Mouse (Mus musculus) CH12.LX (cell line): ENCODE measurements around the gene Upf1. TPM values are rescaled to one million over a fixed set of nuclear protein-coding genes. Genes with fewer than 3 reads are reported as not detected.

ENCODE experiments used
- DNase-seq: peaks from one replicate; pipeline ENCODE4 v3.0.0-alpha.2; 2013; ENCODE audit errors: extremely low read depth
- H3K27ac ChIP-seq: 2 replicates; pipeline ENCODE4 v1.5.1; 2012; ENCODE audit warnings: low read depth, mild to moderate bottlenecking, control low read depth, moderate library complexity; ENCODE audit not compliant: insufficient read depth
- H3K27me3 ChIP-seq: replicated peaks from 2 replicates; pipeline ENCODE3; 2012; ENCODE audit warnings: inconsistent platforms
- H3K36me3 ChIP-seq, 2 experiments: replicated peaks in 1 of 2; 2 replicates each; pipeline versions ENCODE3 to v1.6.1; 2012; ENCODE audit warnings: inconsistent platforms in 1 of 2, low read length in 1 of 2, mild to moderate bottlenecking in 1 of 2, mixed read lengths in 1 of 2, moderate library complexity in 1 of 2; ENCODE audit not compliant: control insufficient read depth in 1 of 2, insufficient read depth in 1 of 2
- H3K4me1 ChIP-seq, 2 experiments: 2 replicates each; pipeline ENCODE4 v1.6.1; 2012; ENCODE audit warnings: inconsistent platforms in 1 of 2, moderate library complexity in 1 of 2; ENCODE audit not compliant: insufficient read depth in 2 of 2, control insufficient read depth in 1 of 2
- H3K4me2 ChIP-seq: 2 replicates; pipeline ENCODE4 v1.6.1; 2012; ENCODE audit warnings: low read depth, mild to moderate bottlenecking, control low read depth; ENCODE audit not compliant: poor library complexity, insufficient read depth, severe bottlenecking
- H3K4me3 ChIP-seq, 3 experiments: fragments of 150-350 bp in 1 of 3; sonication (generic) in 1 of 3; replicated peaks in 1 of 3; 2 replicates each; pipeline versions ENCODE3 to v1.5.1; 2011 to 2012; ENCODE audit warnings: low read depth in 2 of 3, low read length in 2 of 3, mild to moderate bottlenecking in 2 of 3, moderate library complexity in 2 of 3, control low read depth in 1 of 3, improper control_type of control experiment in 1 of 3, inconsistent platforms in 1 of 3, mixed read lengths in 1 of 3; ENCODE audit not compliant: poor library complexity in 1 of 3
- H3K79me2 ChIP-seq: replicated peaks from 2 replicates; pipeline ENCODE4 v1.6.1; 2012; ENCODE audit warnings: mild to moderate bottlenecking, moderate library complexity; ENCODE audit not compliant: control insufficient read depth, poor library complexity, insufficient read depth, severe bottlenecking; ENCODE audit errors: extremely low read depth
- H3K9ac ChIP-seq: 2 replicates; pipeline ENCODE4 v1.6.1; 2012; ENCODE audit warnings: low read depth, mild to moderate bottlenecking, control low read depth, moderate library complexity; ENCODE audit not compliant: insufficient read depth
- H3K9me3 ChIP-seq: replicated peaks from 2 replicates; pipeline ENCODE3; 2012; ENCODE audit warnings: low read length, inconsistent platforms, mixed read lengths
- CHD1 ChIP-seq: IDR thresholded peaks from 2 replicates; pipeline ENCODE4 v1.6.1; 2012; ENCODE audit warnings: low read depth, low read length, improper control_type of control experiment, inconsistent platforms
- CHD2 ChIP-seq: IDR thresholded peaks from 2 replicates; pipeline ENCODE4 v1.6.1; 2011; ENCODE audit warnings: low read length, improper control_type of control experiment
- ELF1 ChIP-seq: IDR thresholded peaks from 2 replicates; pipeline ENCODE4 v1.6.1; 2014; ENCODE audit warnings: low read depth, mild to moderate bottlenecking, inconsistent platforms, low read length, improper control_type of control experiment
- GABPA ChIP-seq: IDR thresholded peaks from 2 replicates; pipeline ENCODE4 v1.6.1; 2012; ENCODE audit warnings: low read depth, low read length, improper control_type of control experiment, inconsistent platforms; ENCODE audit not compliant: insufficient replicate concordance
- IRF4 ChIP-seq: IDR thresholded peaks from 2 replicates; pipeline ENCODE4 v1.6.1; 2014; ENCODE audit warnings: low read depth, mild to moderate bottlenecking, inconsistent platforms, low read length, improper control_type of control experiment
- JUND ChIP-seq: conservative IDR thresholded peaks from 2 replicates; pipeline ENCODE4 v1.6.1; 2011; ENCODE audit warnings: low read depth, low read length, improper control_type of control experiment
- KAT2A ChIP-seq: IDR thresholded peaks from 2 replicates; pipeline ENCODE4 v1.6.1; 2012; ENCODE audit warnings: low read length, improper control_type of control experiment, inconsistent platforms; ENCODE audit not compliant: insufficient replicate concordance
- MAX ChIP-seq: IDR thresholded peaks from 2 replicates; pipeline ENCODE4 v1.6.1; 2011; ENCODE audit warnings: low read length, improper control_type of control experiment
- MEF2A ChIP-seq: IDR thresholded peaks from 2 replicates; pipeline ENCODE4 v1.6.1; 2014; ENCODE audit warnings: low read depth, mild to moderate bottlenecking, inconsistent platforms, low read length, improper control_type of control experiment, borderline replicate concordance
- MXI1 ChIP-seq: IDR thresholded peaks from 2 replicates; pipeline ENCODE4 v1.6.1; 2011; ENCODE audit warnings: mild to moderate bottlenecking, low read depth, low read length, improper control_type of control experiment
- MYC ChIP-seq: IDR thresholded peaks from 2 replicates; pipeline ENCODE4 v1.6.1; 2011; ENCODE audit warnings: low read depth, mild to moderate bottlenecking, improper control_type of control experiment, low read length
- NELFE ChIP-seq: IDR thresholded peaks from 2 replicates; pipeline ENCODE4 v1.6.1; 2011; ENCODE audit warnings: low read depth, low read length, improper control_type of control experiment
- NRF1 ChIP-seq: IDR thresholded peaks from 2 replicates; pipeline ENCODE4 v1.6.1; 2014; ENCODE audit warnings: low read depth, mild to moderate bottlenecking, inconsistent platforms, low read length, improper control_type of control experiment, moderate library complexity
- POLR2A ChIP-seq: IDR thresholded peaks from 2 replicates; pipeline ENCODE4 v1.6.1; 2011; ENCODE audit warnings: low read depth, mild to moderate bottlenecking, improper control_type of control experiment, low read length
- TBP ChIP-seq: conservative IDR thresholded peaks from 2 replicates; pipeline ENCODE4 v1.6.1; 2011; ENCODE audit warnings: low read depth, low read length, improper control_type of control experiment
- TCF12 ChIP-seq: IDR thresholded peaks from 2 replicates; pipeline ENCODE4 v1.6.1; 2014; ENCODE audit warnings: low read depth, mild to moderate bottlenecking, inconsistent platforms, low read length, improper control_type of control experiment
- UBTF ChIP-seq: IDR thresholded peaks from 2 replicates; pipeline ENCODE4 v1.6.1; 2012; ENCODE audit warnings: low read depth, mild to moderate bottlenecking, inconsistent platforms, low read length, improper control_type of control experiment, moderate library complexity
- USF1 ChIP-seq: IDR thresholded peaks from 2 replicates; pipeline ENCODE4 v1.6.1; 2014; ENCODE audit warnings: low read depth, mild to moderate bottlenecking, inconsistent platforms, low read length, improper control_type of control experiment
- USF2 ChIP-seq: conservative IDR thresholded peaks from 2 replicates; pipeline ENCODE4 v1.6.1; 2011; ENCODE audit warnings: low read depth, low read length, improper control_type of control experiment
- ZKSCAN1 ChIP-seq: IDR thresholded peaks from 2 replicates; pipeline ENCODE4 v1.6.1; 2012; ENCODE audit warnings: low read depth, inconsistent platforms, low read length, improper control_type of control experiment, borderline replicate concordance
- ZMIZ1 ChIP-seq: IDR thresholded peaks from 2 replicates; pipeline ENCODE4 v1.6.1; 2012; ENCODE audit warnings: low read depth, mild to moderate bottlenecking, inconsistent platforms, low read length, improper control_type of control experiment
- dilution Hi-C: fragments of 300-500 bp; cut with MboI; formaldehyde crosslinking; loops from 2 replicates; pipeline ENCODE4 v1.14.3; 2020; ENCODE audit warnings: low sequenced_read_pairs; ENCODE audit not compliant: extremely low pct_unique_long_range_greater_than_20kb, extremely low pct_ligation_motif_present
- in situ Hi-C: fragments of 300-500 bp; cut with MboI; formaldehyde crosslinking; loops from 3 replicates; pipeline ENCODE4 v1.14.3; 2019; ENCODE audit warnings: low sequenced_read_pairs, low pct_ligation_motif_present, low pct_unique_long_range_greater_than_20kb, mixed read lengths
- polyA plus RNA-seq: library from polyadenylated mRNA; unstranded; fragments of >175 nt; gene quantifications from 2 replicates; pipeline ENCODE4 v1.2.1, GENCODE M21; 2012; ENCODE audit warnings: low read depth; ENCODE audit not compliant: insufficient read length
- total RNA-seq, 2 experiments: library from RNA; depleted of rRNA; stranded (reverse); fragments of 300-350 nt in 1 of 2; fragments of >200 nt in 1 of 2; gene quantifications; 2 replicates each; pipeline ENCODE4 v1.2.3; 2012 to 2014

Upf1 gene
- total and polyA plus RNA-seq, 3 experiments, result 27.0 to 44.4 (median 39.6) TPM

DNA sequence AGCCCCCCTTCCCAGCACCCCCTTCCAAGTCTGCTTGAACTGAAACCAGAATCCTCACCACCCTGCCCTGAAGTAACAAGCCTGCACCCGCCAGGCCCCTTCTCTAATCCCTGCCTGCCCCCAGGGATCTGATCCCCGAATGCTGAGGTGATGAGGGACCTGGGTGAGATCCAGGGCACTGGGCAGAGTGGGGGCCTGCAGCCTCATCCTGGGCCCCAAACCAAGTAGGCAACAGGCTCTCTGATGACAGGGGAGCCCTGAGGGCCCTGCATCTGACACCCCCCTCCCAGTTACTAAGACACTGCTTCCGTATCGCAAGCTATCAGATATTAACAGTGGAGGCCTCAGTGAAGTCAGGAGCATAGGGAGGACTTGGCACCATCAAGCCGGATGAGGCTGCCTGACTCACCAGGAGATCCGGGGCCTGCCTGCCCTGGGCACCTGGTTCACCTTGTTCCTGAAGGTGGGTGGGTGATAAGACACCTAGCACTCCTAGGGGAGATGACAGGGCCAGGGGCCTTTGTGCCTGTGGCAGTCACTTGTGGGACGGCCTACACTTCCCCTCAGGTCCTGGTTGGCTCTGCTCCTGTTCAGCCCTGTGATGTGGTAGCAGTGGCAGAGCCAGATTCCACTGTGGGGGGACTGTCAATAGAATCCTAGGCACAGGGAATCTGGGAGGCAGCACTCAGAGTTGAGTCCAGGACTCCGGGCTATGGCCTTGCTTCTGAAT lies 41.4 kb upstream of the Upf1 start:
- TF ChIP-seq ZKSCAN1 (no peak), NRF1 (no peak), KAT2A (no peak), NELFE (no peak), MAX (no peak), CHD1 (no peak), GABPA (no peak), MYC (no peak), UBTF (no peak), IRF4 (no peak)
- TF ChIP-seq, all 38 proteins: peak for 0
- dilution Hi-C loops, result no loop called here
- DNase-seq, result no peak
- in situ Hi-C loops, result no loop called here
- Histone ChIP-seq H3K36me3 (peaks cover 0 to 57% of the 10 kb centered on the region in 2 experiments), H3K9me3 (no peaks in the 10 kb centered on the region), H3K27me3 (no peaks in the 10 kb centered on the region), H3K4me3 (no peak overlapping the region), H3K79me2 (no peaks in the 10 kb centered on the region), H3K27ac (no peak overlapping the region), H3K9ac (no peak overlapping the region), H3K4me1 (no peaks in the 10 kb centered on the region), H3K4me2 (no peak overlapping the region)

DNA sequence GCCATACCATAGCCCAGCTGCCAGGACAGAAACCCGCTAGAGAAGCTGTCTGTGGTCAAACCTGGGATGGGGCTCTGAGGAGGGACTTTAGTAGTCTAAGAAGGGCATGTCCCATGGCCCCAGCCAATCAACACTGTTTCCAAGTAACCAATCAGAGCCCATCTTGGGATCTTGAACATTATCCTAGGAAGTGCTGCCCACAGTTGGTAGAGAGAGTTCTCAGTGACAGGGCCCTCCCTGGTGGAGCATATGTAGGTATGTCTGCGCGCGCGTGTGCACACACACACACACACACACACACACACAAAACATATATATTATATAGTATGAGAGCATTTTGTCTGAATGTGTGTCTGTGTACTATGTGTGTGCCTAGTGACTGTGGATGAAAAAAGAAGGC lies 40.0 kb upstream of the Upf1 start:
- TF ChIP-seq MXI1 (no peak), JUND (no peak), CHD2 (no peak), IRF4 (no peak), TBP (no peak), USF2 (no peak), MEF2A (no peak), USF1 (no peak), ZMIZ1 (no peak), TCF12 (no peak), POLR2A (no peak), ELF1 (no peak), UBTF (no peak)
- Histone ChIP-seq H3K4me3 (no peak overlapping the region), H3K9ac (no peak overlapping the region), H3K4me1 (no peaks in the 10 kb centered on the region), H3K27me3 (no peaks in the 10 kb centered on the region), H3K36me3 (peaks cover 0 to 67% of the 10 kb centered on the region in 2 experiments), H3K27ac (no peak overlapping the region), H3K4me2 (no peak overlapping the region), H3K9me3 (no peaks in the 10 kb centered on the region), H3K79me2 (no peaks in the 10 kb centered on the region)
- dilution Hi-C loops (no loop called here), in situ Hi-C loops (no loop called here)
- no peak for DNase-seq
